Mouse (Mus musculus): ENCODE measurements at regions not wholly inside any gene's neighbourhood (a gene's known extent, or its start where the extent isn't known, plus 50 kb on each side); places are given as distances from the start of the nearest gene placed in this dataset.

DNA sequence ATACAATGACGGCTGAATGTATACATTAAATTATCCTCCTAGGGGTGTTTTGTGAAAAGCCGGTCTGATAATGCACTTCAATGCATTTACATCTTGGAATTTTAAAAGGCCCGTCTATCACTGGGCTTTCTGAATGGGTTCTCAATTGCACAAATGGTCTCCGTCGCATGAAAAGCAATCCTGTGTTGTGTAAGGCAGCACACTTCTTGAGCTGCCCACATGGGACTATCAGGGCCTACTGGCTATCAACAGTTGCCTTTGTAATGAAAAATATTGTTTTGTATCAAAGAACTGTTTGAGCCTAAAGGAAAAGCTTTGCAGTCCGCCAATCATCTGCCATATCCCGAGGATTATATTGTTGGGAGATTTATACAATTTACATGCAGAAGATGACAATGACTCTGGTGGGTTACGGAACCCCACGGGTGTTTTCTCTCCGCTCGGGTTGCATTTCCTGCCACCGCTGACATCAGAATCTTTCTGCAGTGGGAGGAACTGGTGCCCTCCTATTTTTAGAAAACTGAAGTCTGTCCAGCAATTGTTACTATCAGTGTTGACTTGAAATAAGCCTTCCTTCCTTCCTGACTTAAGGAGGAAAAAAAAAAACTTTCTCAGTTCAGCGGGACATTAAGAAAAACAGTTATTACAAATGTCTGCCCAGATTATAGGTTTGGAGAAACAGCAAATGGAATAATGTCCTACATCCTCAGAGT lies 118.7 kb downstream of the Tmem26 start:
- no peak overlapping the region for H3K4me3 ChIP-seq (replicated peaks; ENCODE audit: low read depth, low read length)
- H3K9me3 ChIP-seq (ENCODE audit: control insufficient read depth, low read length): no peaks in the 10 kb centered on the region
- H3K4me2 ChIP-seq (ENCODE audit: low read length): peak overlapping the region; percentile 11; the same call in 1 of the 2 replicates
- H3K9ac ChIP-seq (replicated peaks; ENCODE audit: low read length): no peak overlapping the region
- peak overlapping the region; percentile 26; the same call in 1 of the 2 replicates for H3K27ac ChIP-seq (replicated peaks; ENCODE audit: low read depth, low read length)
- H3K36me3 ChIP-seq (ENCODE audit: control insufficient read depth, insufficient read depth, low read length): no peaks in the 10 kb centered on the region
- no peaks in the 10 kb centered on the region for H3K27me3 ChIP-seq (ENCODE audit: control insufficient read depth, insufficient read depth, low read length)
- WGBS: 34% methylated on average over 13 of the region's 13 CpGs
- ATAC-seq (ENCODE audit: low FRiP score, low TSS enrichment) (no peak), DNase-seq (peak; percentile 47)
- H3K4me1 ChIP-seq (ENCODE audit: control insufficient read depth, insufficient read depth, low read length): peaks cover 9% of the 10 kb centered on the region

- Histone ChIP-seq H3K9ac (replicated peaks; ENCODE audit: low read length) (no peak overlapping the region), H3K4me2 (ENCODE audit: low read length) (no peak overlapping the region), H3K4me3 (replicated peaks; ENCODE audit: low read depth, low read length) (no peak overlapping the region), H3K9me3 (ENCODE audit: control insufficient read depth, low read length) (no peaks in the 10 kb centered on the region), H3K27ac (replicated peaks; ENCODE audit: low read depth, low read length) (no peak overlapping the region), H3K4me1 (ENCODE audit: control insufficient read depth, insufficient read depth, low read length) (peaks cover 9% of the 10 kb centered on the region), H3K36me3 (ENCODE audit: control insufficient read depth, insufficient read depth, low read length) (no peaks in the 10 kb centered on the region), H3K27me3 (ENCODE audit: control insufficient read depth, insufficient read depth, low read length) (no peaks in the 10 kb centered on the region)
- ATAC-seq (ENCODE audit: low FRiP score, low TSS enrichment) (no peak), DNase-seq (no peak)
- WGBS: 86% methylated on average over 4 of the region's 4 CpGs
Measured at GRCm38 (mm10) chr10:68844066-68844465, 120.6 kb downstream of the Tmem26 start.

DNA sequence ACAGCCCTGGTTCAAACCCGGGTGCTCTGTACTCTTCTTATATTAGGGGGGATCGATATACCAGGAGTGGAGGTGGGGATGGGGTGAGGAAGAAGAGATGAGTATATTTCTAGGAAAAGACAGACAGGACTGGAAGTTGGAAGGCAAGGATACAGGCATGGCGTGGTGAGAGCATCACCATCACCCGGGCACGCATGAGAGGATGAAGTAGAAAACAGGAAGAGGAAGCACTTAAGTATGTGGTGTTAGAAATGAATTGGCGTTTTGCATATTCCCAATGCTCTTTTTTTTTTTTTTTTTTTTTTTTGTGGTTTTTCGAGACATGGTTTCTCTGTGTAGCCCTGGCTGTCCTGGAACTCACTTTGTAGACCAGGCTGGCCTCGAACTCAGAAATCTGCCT lies 121.2 kb downstream of the Tmem26 start:
- ATAC-seq (ENCODE audit: low FRiP score, low TSS enrichment) (no peak), DNase-seq (no peak)
- Histone ChIP-seq H3K27ac (replicated peaks; ENCODE audit: low read depth, low read length) (no peak overlapping the region), H3K4me3 (replicated peaks; ENCODE audit: low read depth, low read length) (no peak overlapping the region), H3K4me1 (ENCODE audit: control insufficient read depth, insufficient read depth, low read length) (peaks cover 9% of the 10 kb centered on the region), H3K9me3 (ENCODE audit: control insufficient read depth, low read length) (no peaks in the 10 kb centered on the region), H3K36me3 (ENCODE audit: control insufficient read depth, insufficient read depth, low read length) (no peaks in the 10 kb centered on the region), H3K4me2 (ENCODE audit: low read length) (no peak overlapping the region), H3K9ac (replicated peaks; ENCODE audit: low read length) (no peak overlapping the region), H3K27me3 (ENCODE audit: control insufficient read depth, insufficient read depth, low read length) (no peaks in the 10 kb centered on the region)
- WGBS: 97% methylated on average over 8 of the region's 8 CpGs

DNA sequence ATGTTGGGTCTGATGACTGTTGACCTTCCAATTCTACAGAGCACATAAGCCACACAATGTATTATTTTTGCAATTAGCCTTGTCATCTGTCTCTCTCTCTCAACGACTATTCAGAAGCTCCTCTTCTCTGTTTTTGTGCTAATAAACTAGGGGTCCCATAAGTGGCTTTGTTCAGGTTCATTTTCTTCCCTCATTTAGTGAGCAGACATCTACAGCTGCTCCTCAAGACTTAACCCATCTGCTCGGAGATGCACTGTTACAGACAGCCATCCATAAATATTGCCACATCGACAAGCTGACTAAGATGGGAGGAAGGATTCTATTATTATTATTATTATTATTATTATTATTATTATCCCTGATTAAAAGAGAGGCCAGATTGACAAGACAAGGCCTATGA lies 127.7 kb downstream of the Tmem26 start:
- no peak for DNase-seq
- H3K27me3 ChIP-seq (ENCODE audit: control insufficient read depth, insufficient read depth, low read length): no peaks in the 10 kb centered on the region
- H3K9me3 ChIP-seq (ENCODE audit: control insufficient read depth, low read length): no peaks in the 10 kb centered on the region
- H3K27ac ChIP-seq (replicated peaks; ENCODE audit: low read depth, low read length): no peak overlapping the region
- H3K4me3 ChIP-seq (replicated peaks; ENCODE audit: low read depth, low read length): no peak overlapping the region
- WGBS: 79% methylated on average over 3 of the region's 3 CpGs
- H3K36me3 ChIP-seq (ENCODE audit: control insufficient read depth, insufficient read depth, low read length): no peaks in the 10 kb centered on the region
- ATAC-seq (ENCODE audit: low FRiP score, low TSS enrichment): no peak
- H3K4me1 ChIP-seq (ENCODE audit: control insufficient read depth, insufficient read depth, low read length): no peaks in the 10 kb centered on the region
- no peak overlapping the region for H3K4me2 ChIP-seq (ENCODE audit: low read length)
- no peak overlapping the region for H3K9ac ChIP-seq (replicated peaks; ENCODE audit: low read length)

- Histone ChIP-seq H3K4me3 (replicated peaks; ENCODE audit: low read depth, low read length) (no peak overlapping the region), H3K9me3 (ENCODE audit: control insufficient read depth, low read length) (no peaks in the 10 kb centered on the region), H3K27ac (replicated peaks; ENCODE audit: low read depth, low read length) (no peak overlapping the region), H3K9ac (replicated peaks; ENCODE audit: low read length) (no peak overlapping the region), H3K4me1 (ENCODE audit: control insufficient read depth, insufficient read depth, low read length) (no peaks in the 10 kb centered on the region), H3K27me3 (ENCODE audit: control insufficient read depth, insufficient read depth, low read length) (no peaks in the 10 kb centered on the region), H3K36me3 (ENCODE audit: control insufficient read depth, insufficient read depth, low read length) (no peaks in the 10 kb centered on the region), H3K4me2 (ENCODE audit: low read length) (no peak overlapping the region)
- ATAC-seq (ENCODE audit: low FRiP score, low TSS enrichment) (no peak), DNase-seq (no peak)
- 72% methylated on average over 13 of the region's 13 CpGs for WGBS
Measured at GRCm38 (mm10) chr10:68855934-68856891, 132.8 kb downstream of the Tmem26 start.

DNA sequence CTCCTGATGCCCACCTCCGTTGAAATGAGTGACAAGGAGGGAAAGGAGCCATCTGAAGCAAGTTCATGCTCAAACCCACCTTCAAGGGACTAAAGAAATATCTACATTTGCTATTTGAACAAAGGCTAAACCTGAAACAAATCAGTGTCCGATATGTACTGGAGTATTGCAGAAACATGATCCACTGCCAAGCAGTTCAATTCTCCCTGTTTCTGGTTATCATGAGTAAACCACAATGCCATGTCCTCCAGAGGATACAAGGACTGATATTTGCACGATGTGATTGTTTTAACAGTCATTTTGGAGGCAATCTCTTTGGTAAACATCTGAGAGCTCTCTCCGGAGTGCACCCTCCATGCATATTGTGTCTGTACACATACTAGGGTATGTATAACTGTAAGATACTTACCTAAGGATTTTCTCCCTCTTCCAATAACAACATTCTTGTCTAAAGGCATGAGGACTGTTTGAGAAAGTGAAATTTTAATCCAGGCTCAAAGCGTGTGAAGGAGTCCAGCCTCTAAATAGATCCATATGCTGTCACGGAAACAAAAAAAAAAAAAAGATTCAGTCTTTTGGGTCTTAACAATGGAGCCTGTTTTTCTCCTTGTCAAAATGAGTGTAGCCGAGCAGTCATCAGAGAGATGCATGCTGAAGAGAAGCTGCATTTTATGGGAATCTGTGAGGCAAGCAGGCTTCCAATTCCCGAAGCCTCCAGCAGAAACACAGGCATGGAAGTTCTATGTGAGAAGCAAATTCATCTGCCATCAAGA lies 141.3 kb downstream of the Tmem26 start:
- WGBS: 38% methylated on average over 8 of the region's 8 CpGs
- ATAC-seq (ENCODE audit: low FRiP score, low TSS enrichment) (no peak), DNase-seq (peak; percentile 21)
- Histone ChIP-seq H3K9ac (replicated peaks; ENCODE audit: low read length) (no peak overlapping the region), H3K4me1 (ENCODE audit: control insufficient read depth, insufficient read depth, low read length) (peaks cover 4% of the 10 kb centered on the region; the same call in 1 of the 2 replicates), H3K27ac (replicated peaks; ENCODE audit: low read depth, low read length) (no peak overlapping the region), H3K27me3 (ENCODE audit: control insufficient read depth, insufficient read depth, low read length) (no peaks in the 10 kb centered on the region), H3K9me3 (ENCODE audit: control insufficient read depth, low read length) (no peaks in the 10 kb centered on the region), H3K36me3 (ENCODE audit: control insufficient read depth, insufficient read depth, low read length) (no peaks in the 10 kb centered on the region), H3K4me3 (replicated peaks; ENCODE audit: low read depth, low read length) (no peak overlapping the region), H3K4me2 (ENCODE audit: low read length) (no peak overlapping the region)

GRCm38 (mm10) chr10:68865776-68866175 lies 142.3 kb downstream of the Tmem26 start:
- Histone ChIP-seq H3K36me3 (ENCODE audit: control insufficient read depth, insufficient read depth, low read length) (no peaks in the 10 kb centered on the region), H3K4me1 (ENCODE audit: control insufficient read depth, insufficient read depth, low read length) (peaks cover 4% of the 10 kb centered on the region; the same call in 1 of the 2 replicates), H3K9ac (replicated peaks; ENCODE audit: low read length) (no peak overlapping the region), H3K9me3 (ENCODE audit: control insufficient read depth, low read length) (no peaks in the 10 kb centered on the region), H3K4me3 (replicated peaks; ENCODE audit: low read depth, low read length) (no peak overlapping the region), H3K27me3 (ENCODE audit: control insufficient read depth, insufficient read depth, low read length) (no peaks in the 10 kb centered on the region), H3K27ac (replicated peaks; ENCODE audit: low read depth, low read length) (no peak overlapping the region), H3K4me2 (ENCODE audit: low read length) (no peak overlapping the region)
- DNase-seq: no peak
- ATAC-seq (ENCODE audit: low FRiP score, low TSS enrichment): no peak
- 7% methylated on average over 5 of the region's 5 CpGs for WGBS

DNA sequence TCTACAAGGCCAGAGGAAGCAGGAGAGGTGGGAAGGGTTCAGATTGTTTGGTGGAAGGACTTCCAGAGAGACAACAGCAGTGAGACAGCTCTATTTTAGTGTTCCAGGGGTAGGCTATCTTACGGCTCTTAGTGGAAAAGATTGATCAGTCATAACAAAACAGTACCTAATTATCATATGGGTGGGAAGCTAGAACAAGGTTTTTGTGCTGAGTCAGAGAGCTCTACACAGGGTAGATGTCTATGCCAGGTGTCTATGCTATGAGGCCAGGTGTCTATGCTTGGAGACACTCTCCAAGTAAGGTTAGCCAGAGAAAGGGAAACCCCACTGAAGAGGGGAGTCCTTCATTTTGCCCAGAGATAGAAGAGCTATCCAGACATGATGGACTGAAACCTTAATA lies 143.9 kb downstream of the Tmem26 start:
- H3K27ac ChIP-seq (replicated peaks; ENCODE audit: low read depth, low read length): no peak overlapping the region
- H3K9ac ChIP-seq (replicated peaks; ENCODE audit: low read length): no peak overlapping the region
- no peaks in the 10 kb centered on the region for H3K27me3 ChIP-seq (ENCODE audit: control insufficient read depth, insufficient read depth, low read length)
- H3K9me3 ChIP-seq (ENCODE audit: control insufficient read depth, low read length): no peaks in the 10 kb centered on the region
- ATAC-seq (ENCODE audit: low FRiP score, low TSS enrichment): no peak
- H3K4me1 ChIP-seq (ENCODE audit: control insufficient read depth, insufficient read depth, low read length): peaks cover 4% of the 10 kb centered on the region; the same call in 1 of the 2 replicates
- no peak for DNase-seq
- no peak overlapping the region for H3K4me3 ChIP-seq (replicated peaks; ENCODE audit: low read depth, low read length)
- H3K36me3 ChIP-seq (ENCODE audit: control insufficient read depth, insufficient read depth, low read length): no peaks in the 10 kb centered on the region
- WGBS: 88% methylated on average over 1 of the region's 1 CpGs
- H3K4me2 ChIP-seq (ENCODE audit: low read length): no peak overlapping the region

All from midbrain, embryonic 14.5 days (tissue).